Mouse (Mus musculus): ENCODE measurements at regions not wholly inside any gene's neighbourhood (a gene's known extent, or its start where the extent isn't known, plus 50 kb on each side); places are given as distances from the start of the nearest gene placed in this dataset.
"Not testable (repeated sequence)": the region's sequence is repeated elsewhere in the genome, so short reads cannot be mapped to it uniquely, and the experiment has no call there.

- DNase-seq (ENCODE audit: low spot score) = peak; percentile 75
Measured at GRCm38 (mm10) chr13:74563483-74564330, 69.9 kb upstream of the Zfp825 start.

GRCm38 (mm10) chr13:74564331-74564727 is 70.5 kb upstream of the Zfp825 start:
- DNase-seq (ENCODE audit: low spot score) = not testable (repeated sequence)

DNA sequence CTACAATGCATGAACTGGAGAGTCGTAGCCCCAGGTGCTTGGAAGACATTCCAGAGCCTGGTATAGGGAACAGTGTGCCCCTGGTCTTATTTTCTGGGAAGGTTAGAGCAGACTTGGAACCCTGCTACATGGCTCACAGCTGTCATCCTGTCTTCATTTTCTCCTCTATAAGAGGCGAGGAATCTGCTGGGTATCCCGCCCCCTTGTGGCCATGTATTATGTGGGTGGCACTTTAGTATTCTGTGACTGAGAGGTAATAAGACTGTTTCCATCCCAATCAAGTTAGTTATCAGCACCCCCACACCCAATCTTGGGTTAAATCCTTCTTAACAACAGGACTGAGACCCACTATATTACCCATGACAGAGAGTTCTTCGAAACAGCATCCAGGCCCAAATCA is 69.4 kb upstream of the Erap1 start:
- DNase-seq (ENCODE audit: low spot score) = not testable (repeated sequence)

Measured in ovary, adult 18-20 months (tissue).